Mouse (Mus musculus): ENCODE measurements at regions not wholly inside any gene's neighbourhood (a gene's known extent, or its start where the extent isn't known, plus 50 kb on each side); places are given as distances from the start of the nearest gene placed in this dataset.
"Not testable (repeated sequence)": the region's sequence is repeated elsewhere in the genome, so short reads cannot be mapped to it uniquely, and the experiment has no call there.

GRCm38 (mm10) chr14:116586742-116587141 is 338.4 kb upstream of the Gpc6 start:
- DNase-seq (ENCODE audit: low spot score in 2 of 2) = no peak

- no peak for DNase-seq (ENCODE audit: low spot score in 2 of 2)
Observed at GRCm38 (mm10) chr14:116589529-116589928, 335.6 kb upstream of the Gpc6 start.

GRCm38 (mm10) chr14:116590111-116590510 is 335.0 kb upstream of the Gpc6 start:
- no peak for DNase-seq (ENCODE audit: low spot score in 2 of 2)

GRCm38 (mm10) chr14:116608130-116608529 is 317.0 kb upstream of the Gpc6 start:
- no peak for DNase-seq (ENCODE audit: low spot score in 2 of 2)

- DNase-seq (ENCODE audit: low spot score in 2 of 2) = no peak
Observed at GRCm38 (mm10) chr14:116611210-116611609, 313.9 kb upstream of the Gpc6 start.

GRCm38 (mm10) chr14:116632181-116632580 is 292.9 kb upstream of the Gpc6 start:
- peak in 1 of 2 experiments; percentile 25 for DNase-seq (ENCODE audit: low spot score in 2 of 2)

GRCm38 (mm10) chr14:116642091-116642490 is 283.0 kb upstream of the Gpc6 start:
- DNase-seq (ENCODE audit: low spot score in 2 of 2) = no peak

- DNase-seq (ENCODE audit: low spot score in 2 of 2) = no peak
Observed at GRCm38 (mm10) chr14:116651897-116652296, 273.2 kb upstream of the Gpc6 start.

- no peak for DNase-seq (ENCODE audit: low spot score in 2 of 2)
Observed at GRCm38 (mm10) chr14:116683909-116684308, 241.2 kb upstream of the Gpc6 start.

GRCm38 (mm10) chr14:116697675-116698074 is 227.4 kb upstream of the Gpc6 start:
- no peak for DNase-seq (ENCODE audit: low spot score in 2 of 2)

GRCm38 (mm10) chr14:116698437-116698836 is 226.7 kb upstream of the Gpc6 start:
- DNase-seq (ENCODE audit: low spot score in 2 of 2) = no peak

GRCm38 (mm10) chr14:116734596-116734995 is 190.5 kb upstream of the Gpc6 start:
- not testable (repeated sequence) for DNase-seq (ENCODE audit: low spot score in 2 of 2)

GRCm38 (mm10) chr14:116754438-116755157 is 170.5 kb upstream of the Gpc6 start:
- DNase-seq (ENCODE audit: low spot score in 2 of 2) = no peak

- no peak for DNase-seq (ENCODE audit: low spot score in 2 of 2)
Observed at GRCm38 (mm10) chr14:116761429-116761828, 163.7 kb upstream of the Gpc6 start.

GRCm38 (mm10) chr14:116771120-116771519 is 154.0 kb upstream of the Gpc6 start:
- no peak for DNase-seq (ENCODE audit: low spot score in 2 of 2)

GRCm38 (mm10) chr14:116771671-116772070 is 153.4 kb upstream of the Gpc6 start:
- no peak for DNase-seq (ENCODE audit: low spot score in 2 of 2)

GRCm38 (mm10) chr14:116779661-116780060 is 145.5 kb upstream of the Gpc6 start:
- no peak for DNase-seq (ENCODE audit: low spot score in 2 of 2)

GRCm38 (mm10) chr14:116783840-116784239 is 141.3 kb upstream of the Gpc6 start:
- no peak for DNase-seq (ENCODE audit: low spot score in 2 of 2)

- DNase-seq (ENCODE audit: low spot score in 2 of 2) = no peak
Observed at GRCm38 (mm10) chr14:116806504-116806903, 118.6 kb upstream of the Gpc6 start.

GRCm38 (mm10) chr14:116808581-116808980 is 116.5 kb upstream of the Gpc6 start:
- DNase-seq (ENCODE audit: low spot score in 2 of 2) = no peak

- DNase-seq (ENCODE audit: low spot score in 2 of 2) = no peak
Observed at GRCm38 (mm10) chr14:116810661-116811345, 114.3 kb upstream of the Gpc6 start.

GRCm38 (mm10) chr14:116837235-116837634 is 87.9 kb upstream of the Gpc6 start:
- no peak for DNase-seq (ENCODE audit: low spot score in 2 of 2)

GRCm38 (mm10) chr14:116869437-116869836 is 55.7 kb upstream of the Gpc6 start:
- DNase-seq (ENCODE audit: low spot score in 2 of 2) = no peak
